Mouse (Mus musculus): ENCODE measurements at regions not wholly inside any gene's neighbourhood (a gene's known extent, or its start where the extent isn't known, plus 50 kb on each side); places are given as distances from the start of the nearest gene placed in this dataset.

- Histone ChIP-seq H3K27ac (replicated peaks; ENCODE audit: low read depth, low read length) (no peak overlapping the region), H3K27me3 (ENCODE audit: control insufficient read depth, insufficient read depth, low read length) (no peaks in the 10 kb centered on the region), H3K9ac (replicated peaks; ENCODE audit: low read length) (no peak overlapping the region), H3K36me3 (replicated peaks; ENCODE audit: control insufficient read depth, insufficient read depth, low read depth, low read length) (no peaks in the 10 kb centered on the region), H3K4me2 (ENCODE audit: low read depth, low read length) (no peak overlapping the region), H3K4me3 (ENCODE audit: low read depth, low read length) (no peak overlapping the region), H3K9me3 (replicated peaks; ENCODE audit: control insufficient read depth, low read length) (no peaks in the 10 kb centered on the region), H3K4me1 (ENCODE audit: control insufficient read depth, insufficient read depth, low read length) (no peaks in the 10 kb centered on the region)
- ATAC-seq (replicated peaks; ENCODE audit: insufficient number of reproducible peaks, low FRiP score, low TSS enrichment, low read depth) (no peak), DNase-seq (ENCODE audit: low spot score) (peak; percentile 76)
- 33% methylated on average over 1 of the region's 1 CpGs for WGBS
These were observed 52.2 kb upstream of the Otud4 start for GRCm38 (mm10) chr8:79587258-79587657.

DNA sequence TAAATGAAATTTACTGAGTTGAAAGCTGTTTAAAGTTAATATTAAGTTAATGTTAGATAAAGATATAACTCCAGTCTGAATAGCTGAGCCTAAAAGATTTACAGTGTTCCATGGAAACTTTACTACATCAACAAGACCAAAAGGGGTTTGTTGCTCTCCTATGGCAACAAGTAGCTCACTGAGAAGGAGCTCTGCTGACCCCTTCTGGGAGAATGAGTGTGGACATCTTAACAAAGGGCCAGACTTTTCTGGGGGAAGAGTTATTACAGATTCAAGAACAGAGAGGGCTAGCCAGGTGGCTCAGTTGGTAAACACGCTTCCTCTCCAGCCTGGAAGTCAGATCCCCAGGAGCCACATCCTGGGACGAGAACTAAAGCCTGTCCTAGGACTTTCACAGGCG lies 54.5 kb upstream of the Otud4 start:
- Histone ChIP-seq H3K36me3 (replicated peaks; ENCODE audit: control insufficient read depth, insufficient read depth, low read depth, low read length) (no peaks in the 10 kb centered on the region), H3K27ac (replicated peaks; ENCODE audit: low read depth, low read length) (no peak overlapping the region), H3K9me3 (replicated peaks; ENCODE audit: control insufficient read depth, low read length) (no peaks in the 10 kb centered on the region), H3K4me1 (ENCODE audit: control insufficient read depth, insufficient read depth, low read length) (no peaks in the 10 kb centered on the region), H3K9ac (replicated peaks; ENCODE audit: low read length) (no peak overlapping the region), H3K4me3 (ENCODE audit: low read depth, low read length) (no peak overlapping the region), H3K27me3 (ENCODE audit: control insufficient read depth, insufficient read depth, low read length) (no peaks in the 10 kb centered on the region), H3K4me2 (ENCODE audit: low read depth, low read length) (no peak overlapping the region)
- peak; percentile 86 for DNase-seq (ENCODE audit: low spot score)
- no peak for ATAC-seq (replicated peaks; ENCODE audit: insufficient number of reproducible peaks, low FRiP score, low TSS enrichment, low read depth)
- WGBS: 43% methylated on average over 3 of the region's 3 CpGs

- H3K27me3 ChIP-seq (ENCODE audit: control insufficient read depth, insufficient read depth, low read length): no peaks in the 10 kb centered on the region
- no peak overlapping the region for H3K4me2 ChIP-seq (ENCODE audit: low read depth, low read length)
- no peak overlapping the region for H3K4me3 ChIP-seq (ENCODE audit: low read depth, low read length)
- ATAC-seq (replicated peaks; ENCODE audit: insufficient number of reproducible peaks, low FRiP score, low TSS enrichment, low read depth): no peak
- no peak overlapping the region for H3K9ac ChIP-seq (replicated peaks; ENCODE audit: low read length)
- no peaks in the 10 kb centered on the region for H3K9me3 ChIP-seq (replicated peaks; ENCODE audit: control insufficient read depth, low read length)
- H3K36me3 ChIP-seq (replicated peaks; ENCODE audit: control insufficient read depth, insufficient read depth, low read depth, low read length): no peaks in the 10 kb centered on the region
- H3K27ac ChIP-seq (replicated peaks; ENCODE audit: low read depth, low read length): no peak overlapping the region
- H3K4me1 ChIP-seq (ENCODE audit: control insufficient read depth, insufficient read depth, low read length): no peaks in the 10 kb centered on the region
- 40% methylated on average over 6 of the region's 6 CpGs for WGBS
- peak; percentile 15 for DNase-seq (ENCODE audit: low spot score)
These were observed 56.1 kb upstream of the Otud4 start for GRCm38 (mm10) chr8:79583326-79583725.

- H3K27me3 ChIP-seq (ENCODE audit: control insufficient read depth, insufficient read depth, low read length): no peaks in the 10 kb centered on the region
- DNase-seq (ENCODE audit: low spot score) (no peak), ATAC-seq (replicated peaks; ENCODE audit: insufficient number of reproducible peaks, low FRiP score, low TSS enrichment, low read depth) (no peak)
- 70% methylated on average over 2 of the region's 2 CpGs for WGBS
- no peaks in the 10 kb centered on the region for H3K9me3 ChIP-seq (replicated peaks; ENCODE audit: control insufficient read depth, low read length)
- no peak overlapping the region for H3K4me2 ChIP-seq (ENCODE audit: low read depth, low read length)
- no peak overlapping the region for H3K4me3 ChIP-seq (ENCODE audit: low read depth, low read length)
- no peak overlapping the region for H3K9ac ChIP-seq (replicated peaks; ENCODE audit: low read length)
- H3K4me1 ChIP-seq (ENCODE audit: control insufficient read depth, insufficient read depth, low read length): no peaks in the 10 kb centered on the region
- no peak overlapping the region for H3K27ac ChIP-seq (replicated peaks; ENCODE audit: low read depth, low read length)
- no peaks in the 10 kb centered on the region for H3K36me3 ChIP-seq (replicated peaks; ENCODE audit: control insufficient read depth, insufficient read depth, low read depth, low read length)
These were observed 57.2 kb upstream of the Otud4 start for GRCm38 (mm10) chr8:79582195-79582594.

- ATAC-seq (replicated peaks; ENCODE audit: insufficient number of reproducible peaks, low FRiP score, low TSS enrichment, low read depth): no peak
- Histone ChIP-seq H3K4me2 (ENCODE audit: low read depth, low read length) (no peak overlapping the region), H3K27ac (replicated peaks; ENCODE audit: low read depth, low read length) (no peak overlapping the region), H3K27me3 (ENCODE audit: control insufficient read depth, insufficient read depth, low read length) (no peaks in the 10 kb centered on the region), H3K9me3 (replicated peaks; ENCODE audit: control insufficient read depth, low read length) (no peaks in the 10 kb centered on the region), H3K36me3 (replicated peaks; ENCODE audit: control insufficient read depth, insufficient read depth, low read depth, low read length) (no peaks in the 10 kb centered on the region), H3K9ac (replicated peaks; ENCODE audit: low read length) (no peak overlapping the region), H3K4me1 (ENCODE audit: control insufficient read depth, insufficient read depth, low read length) (no peaks in the 10 kb centered on the region), H3K4me3 (ENCODE audit: low read depth, low read length) (no peak overlapping the region)
- no peak for DNase-seq (ENCODE audit: low spot score)
- 80% methylated on average over 7 of the region's 7 CpGs for WGBS
These were observed 63.3 kb upstream of the Otud4 start for GRCm38 (mm10) chr8:79576086-79576485.

GRCm38 (mm10) chr8:79575175-79575734 lies 64.2 kb upstream of the Otud4 start:
- Histone ChIP-seq H3K9ac (replicated peaks; ENCODE audit: low read length) (no peak overlapping the region), H3K27me3 (ENCODE audit: control insufficient read depth, insufficient read depth, low read length) (no peaks in the 10 kb centered on the region), H3K27ac (replicated peaks; ENCODE audit: low read depth, low read length) (no peak overlapping the region), H3K36me3 (replicated peaks; ENCODE audit: control insufficient read depth, insufficient read depth, low read depth, low read length) (no peaks in the 10 kb centered on the region), H3K4me3 (ENCODE audit: low read depth, low read length) (no peak overlapping the region), H3K9me3 (replicated peaks; ENCODE audit: control insufficient read depth, low read length) (no peaks in the 10 kb centered on the region), H3K4me1 (ENCODE audit: control insufficient read depth, insufficient read depth, low read length) (no peaks in the 10 kb centered on the region), H3K4me2 (ENCODE audit: low read depth, low read length) (no peak overlapping the region)
- DNase-seq (ENCODE audit: low spot score): no peak
- WGBS: 60% methylated on average over 2 of the region's 2 CpGs
- ATAC-seq (replicated peaks; ENCODE audit: insufficient number of reproducible peaks, low FRiP score, low TSS enrichment, low read depth): no peak

DNA sequence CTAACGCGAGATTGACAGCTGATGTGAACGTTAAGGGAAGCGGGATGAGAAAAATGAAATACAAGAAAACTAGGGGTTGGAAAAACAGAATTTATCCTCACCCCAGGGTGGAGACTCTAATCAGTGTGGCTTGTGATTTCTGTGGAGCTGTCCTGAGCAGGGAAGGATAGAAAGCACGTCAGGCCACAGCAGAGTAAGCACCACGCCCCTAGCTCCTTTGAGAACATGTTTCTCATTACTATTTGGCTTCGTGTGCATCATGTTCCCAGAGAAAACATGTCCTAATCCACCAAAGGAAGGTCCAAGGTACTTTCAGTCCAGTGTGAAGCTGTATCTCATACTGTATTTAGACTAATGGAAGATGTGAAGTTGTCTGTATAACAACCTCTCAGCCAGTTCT lies 65.9 kb upstream of the Otud4 start:
- 85% methylated on average over 7 of the region's 7 CpGs for WGBS
- Histone ChIP-seq H3K4me3 (ENCODE audit: low read depth, low read length) (no peak overlapping the region), H3K36me3 (replicated peaks; ENCODE audit: control insufficient read depth, insufficient read depth, low read depth, low read length) (no peaks in the 10 kb centered on the region), H3K9me3 (replicated peaks; ENCODE audit: control insufficient read depth, low read length) (no peaks in the 10 kb centered on the region), H3K27ac (replicated peaks; ENCODE audit: low read depth, low read length) (no peak overlapping the region), H3K4me1 (ENCODE audit: control insufficient read depth, insufficient read depth, low read length) (no peaks in the 10 kb centered on the region), H3K4me2 (ENCODE audit: low read depth, low read length) (no peak overlapping the region), H3K27me3 (ENCODE audit: control insufficient read depth, insufficient read depth, low read length) (no peaks in the 10 kb centered on the region), H3K9ac (replicated peaks; ENCODE audit: low read length) (no peak overlapping the region)
- ATAC-seq (replicated peaks; ENCODE audit: insufficient number of reproducible peaks, low FRiP score, low TSS enrichment, low read depth) (no peak), DNase-seq (ENCODE audit: low spot score) (no peak)

GRCm38 (mm10) chr8:79572526-79572925 lies 66.9 kb upstream of the Otud4 start:
- no peaks in the 10 kb centered on the region for H3K9me3 ChIP-seq (replicated peaks; ENCODE audit: control insufficient read depth, low read length)
- 90% methylated on average over 5 of the region's 5 CpGs for WGBS

More at GRCm38 (mm10) chr8:79572526-79572925, 66.9 kb upstream of the Otud4 start:
- DNase-seq (ENCODE audit: low spot score) (no peak), ATAC-seq (replicated peaks; ENCODE audit: insufficient number of reproducible peaks, low FRiP score, low TSS enrichment, low read depth) (no peak)
- Histone ChIP-seq H3K4me2 (ENCODE audit: low read depth, low read length) (no peak overlapping the region), H3K4me1 (ENCODE audit: control insufficient read depth, insufficient read depth, low read length) (no peaks in the 10 kb centered on the region), H3K27ac (replicated peaks; ENCODE audit: low read depth, low read length) (no peak overlapping the region), H3K36me3 (replicated peaks; ENCODE audit: control insufficient read depth, insufficient read depth, low read depth, low read length) (no peaks in the 10 kb centered on the region), H3K9ac (replicated peaks; ENCODE audit: low read length) (no peak overlapping the region), H3K27me3 (ENCODE audit: control insufficient read depth, insufficient read depth, low read length) (no peaks in the 10 kb centered on the region), H3K4me3 (ENCODE audit: low read depth, low read length) (no peak overlapping the region)
